Mouse (Mus musculus) limb, embryonic 14.5 days (tissue): ENCODE results near the gene Son. TPM values are rescaled to one million over a fixed set of nuclear protein-coding genes. Genes with fewer than 3 reads are reported as not detected.

ENCODE experiments used
- ATAC-seq: fragments of 200-750 bp; cut with Nextera tagmentation; 2 replicates; pipeline ENCODE4 v1.8.0; 2017; ENCODE audit warnings: low read depth, moderate number of reproducible peaks, moderate TSS enrichment; ENCODE audit not compliant: low FRiP score
- DNase-seq: peaks from one replicate; pipeline ENCODE4 v3.0.0-alpha.2; 2015; ENCODE audit warnings: low spot score
- H3K27ac ChIP-seq: fragments of 300-500 bp; sonication (generic); replicated peaks from 2 replicates; pipeline ENCODE4 v1.5.1; 2014; ENCODE audit warnings: low read depth, mild to moderate bottlenecking, low read length, moderate library complexity, mixed read lengths
- H3K27me3 ChIP-seq: fragments of 300-500 bp; sonication (generic); 2 replicates; pipeline ENCODE4 v1.6.1; 2014; ENCODE audit warnings: low read length, mixed read lengths; ENCODE audit not compliant: control insufficient read depth, insufficient read depth
- H3K36me3 ChIP-seq: fragments of 300-500 bp; sonication (generic); 2 replicates; pipeline ENCODE4 v1.6.1; 2014; ENCODE audit warnings: mild to moderate bottlenecking, low read length, moderate library complexity, mixed read lengths; ENCODE audit not compliant: control insufficient read depth, insufficient read depth
- H3K4me1 ChIP-seq: fragments of 300-500 bp; sonication (generic); 2 replicates; pipeline ENCODE4 v1.6.1; 2014; ENCODE audit warnings: antibody characterized with exemption, low read length, mixed read lengths; ENCODE audit not compliant: control insufficient read depth, insufficient read depth
- H3K4me2 ChIP-seq: fragments of 300-500 bp; sonication (generic); replicated peaks from 2 replicates; pipeline ENCODE4 v1.6.1; 2014; ENCODE audit warnings: low read depth, mild to moderate bottlenecking, low read length, moderate library complexity; ENCODE audit not compliant: severe bottlenecking
- H3K4me3 ChIP-seq: fragments of 300-500 bp; sonication (generic); replicated peaks from 2 replicates; pipeline ENCODE4 v1.5.1; 2014; ENCODE audit warnings: low read length
- H3K9ac ChIP-seq: fragments of 300-500 bp; sonication (generic); 2 replicates; pipeline ENCODE4 v1.6.1; 2014; ENCODE audit warnings: mild to moderate bottlenecking, low read depth, low read length, moderate library complexity; ENCODE audit not compliant: severe bottlenecking
- H3K9me3 ChIP-seq: fragments of 300-500 bp; sonication (generic); 2 replicates; pipeline ENCODE4 v1.6.1; 2016; ENCODE audit warnings: low read length; ENCODE audit not compliant: control insufficient read depth
- POLR2A ChIP-seq: fragments of 200-500 bp; IDR thresholded peaks from 2 replicates; pipeline ENCODE4 v1.8.0; 2012; ENCODE audit warnings: inconsistent platforms, mild to moderate bottlenecking, moderate library complexity, borderline replicate concordance; ENCODE audit not compliant: insufficient read depth, insufficient read length; ENCODE audit errors: extremely low read depth
- WGBS: fragments of 180-500 bp; shearing (Covaris S2); extraction: QIAGEN DNeasy Blood & Tissue Kit; methylation state at CpG from one replicate; pipeline ENCODE4 v1.1.7; 2014; 5-methylcytosine and 5-hydroxymethylcytosine counted together
- polyA plus RNA-seq, 2 experiments: library from polyadenylated mRNA; depleted of rRNA in 1 of 2; stranded (reverse) in 1 of 2; unstranded in 1 of 2; fragments of >200 nt; fragmentation: Nextera tagmentation in 1 of 2; extraction: Ambion mirVana in 1 of 2; gene quantifications; 2 replicates each; pipeline versions ENCODE4 v1.2.1 to v1.2.3; 2012 to 2014

The Son gene
- polyA plus RNA-seq, 2 experiments: 180 to 354 TPM

- Histone ChIP-seq H3K36me3 (no peaks in the 10 kb centered on the region), H3K4me2 (no peak overlapping the region), H3K27ac (no peak overlapping the region), H3K4me1 (no peaks in the 10 kb centered on the region), H3K9ac (no peak overlapping the region), H3K4me3 (no peak overlapping the region), H3K9me3 (no peaks in the 10 kb centered on the region), H3K27me3 (no peaks in the 10 kb centered on the region)
- ATAC-seq (no peak), DNase-seq (no peak)
- no peak for TF ChIP-seq POLR2A
- 55% methylated on average over 6 of the region's 6 CpGs for WGBS
These were observed 42.1 kb upstream of the Son start for GRCm38 (mm10) chr16:91605156-91605555.

GRCm38 (mm10) chr16:91606958-91607357 is 40.3 kb upstream of the Son start:
- Histone ChIP-seq H3K4me2 (no peak overlapping the region), H3K27ac (no peak overlapping the region), H3K9ac (no peak overlapping the region), H3K4me1 (no peaks in the 10 kb centered on the region), H3K36me3 (no peaks in the 10 kb centered on the region), H3K27me3 (no peaks in the 10 kb centered on the region), H3K9me3 (no peaks in the 10 kb centered on the region), H3K4me3 (no peak overlapping the region)
- DNase-seq: no peak
- WGBS: 88% methylated on average over 8 of the region's 8 CpGs
- no peak for TF ChIP-seq POLR2A
- ATAC-seq: no peak

- ATAC-seq (no peak), DNase-seq (no peak)
- Histone ChIP-seq H3K9me3 (no peaks in the 10 kb centered on the region), H3K27me3 (no peaks in the 10 kb centered on the region), H3K9ac (no peak overlapping the region), H3K4me3 (no peak overlapping the region), H3K27ac (no peak overlapping the region), H3K4me2 (no peak overlapping the region), H3K36me3 (no peaks in the 10 kb centered on the region), H3K4me1 (no peaks in the 10 kb centered on the region)
- 57% methylated on average over 9 of the region's 9 CpGs for WGBS
- no peak for TF ChIP-seq POLR2A
These were observed 37.6 kb upstream of the Son start for GRCm38 (mm10) chr16:91609501-91610245.

GRCm38 (mm10) chr16:91611248-91611647 is 36.1 kb upstream of the Son start:
- Histone ChIP-seq H3K4me1 (no peaks in the 10 kb centered on the region), H3K9ac (no peak overlapping the region), H3K27me3 (no peaks in the 10 kb centered on the region), H3K9me3 (no peaks in the 10 kb centered on the region), H3K36me3 (no peaks in the 10 kb centered on the region), H3K4me2 (no peak overlapping the region), H3K4me3 (no peak overlapping the region), H3K27ac (no peak overlapping the region)
- no peak for TF ChIP-seq POLR2A
- 64% methylated on average over 11 of the region's 11 CpGs for WGBS
- no peak for DNase-seq
- ATAC-seq: no peak

GRCm38 (mm10) chr16:91612525-91612924 is 34.8 kb upstream of the Son start:
- Histone ChIP-seq H3K9ac (no peak overlapping the region), H3K4me3 (no peak overlapping the region), H3K36me3 (no peaks in the 10 kb centered on the region), H3K4me2 (no peak overlapping the region), H3K4me1 (no peaks in the 10 kb centered on the region), H3K9me3 (no peaks in the 10 kb centered on the region), H3K27ac (no peak overlapping the region), H3K27me3 (no peaks in the 10 kb centered on the region)
- TF ChIP-seq POLR2A: no peak
- ATAC-seq: no peak
- no peak for DNase-seq
- WGBS: 70% methylated on average over 5 of the region's 5 CpGs
